Mouse (Mus musculus) G1E-ER4 (cell line): ENCODE data around the gene Axin2. TPM values are rescaled to one million over a fixed set of nuclear protein-coding genes. Genes with fewer than 3 reads are reported as not detected.

Experiments
- GATA1 ChIP-seq: IDR thresholded peaks from one replicate; pipeline ENCODE4 v1.8.0; 2012; ENCODE audit warnings: low read length, inconsistent platforms
- polyA plus RNA-seq: library from polyadenylated mRNA; stranded (reverse); fragments of >175 nt; gene quantifications from 2 replicates; pipeline ENCODE4 v1.2.3, GENCODE M21; 2012

Axin2 gene
- polyA plus RNA-seq, 1 experiment, result not detected

- no peak for TF ChIP-seq GATA1
These were observed 2.5 kb downstream of the Axin2 start for GRCm38 (mm10) chr11:108922511-108923187.

- no peak for TF ChIP-seq GATA1
These were observed 3.0 kb downstream of the Axin2 start for GRCm38 (mm10) chr11:108923188-108923575.

DNA sequence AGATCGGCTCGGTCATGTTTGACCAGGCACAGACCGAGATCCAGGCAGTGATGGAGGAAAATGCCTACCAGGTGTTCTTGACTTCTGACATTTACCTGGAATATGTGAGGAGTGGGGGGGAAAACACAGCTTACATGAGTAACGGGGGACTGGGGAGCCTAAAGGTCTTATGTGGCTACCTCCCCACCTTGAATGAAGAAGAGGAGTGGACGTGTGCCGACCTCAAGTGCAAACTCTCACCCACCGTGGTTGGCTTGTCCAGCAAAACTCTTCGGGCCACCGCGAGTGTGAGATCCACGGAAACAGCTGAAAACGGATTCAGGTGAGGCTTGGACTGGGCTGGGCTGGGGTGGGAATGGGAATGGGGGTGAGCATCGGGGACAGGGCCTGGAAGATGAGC, 3.6 kb downstream of the Axin2 start:
- no peak for TF ChIP-seq GATA1

DNA sequence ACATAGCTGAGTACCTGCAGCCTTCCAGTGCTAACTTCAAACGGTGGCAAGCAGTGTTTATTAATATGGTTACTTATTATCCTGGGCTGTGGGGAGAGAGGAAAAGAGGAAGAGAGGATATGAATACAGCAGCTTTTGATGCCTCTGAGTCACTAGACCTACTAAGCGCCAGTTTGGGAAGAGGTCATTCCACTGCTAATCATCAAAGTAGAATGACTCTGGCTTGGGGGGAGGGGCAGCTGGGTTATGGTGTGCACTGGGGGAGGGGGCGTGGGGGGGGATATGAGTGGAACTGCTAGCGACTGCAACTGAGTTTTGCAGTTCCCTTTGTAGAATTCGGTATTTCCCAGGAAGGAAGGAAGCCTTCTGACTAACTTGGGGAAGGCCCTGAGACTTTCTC, 4.2 kb downstream of the Axin2 start:
- no peak for TF ChIP-seq GATA1

GRCm38 (mm10) chr11:108925202-108925601, 5.1 kb downstream of the Axin2 start:
- TF ChIP-seq GATA1, result no peak

DNA sequence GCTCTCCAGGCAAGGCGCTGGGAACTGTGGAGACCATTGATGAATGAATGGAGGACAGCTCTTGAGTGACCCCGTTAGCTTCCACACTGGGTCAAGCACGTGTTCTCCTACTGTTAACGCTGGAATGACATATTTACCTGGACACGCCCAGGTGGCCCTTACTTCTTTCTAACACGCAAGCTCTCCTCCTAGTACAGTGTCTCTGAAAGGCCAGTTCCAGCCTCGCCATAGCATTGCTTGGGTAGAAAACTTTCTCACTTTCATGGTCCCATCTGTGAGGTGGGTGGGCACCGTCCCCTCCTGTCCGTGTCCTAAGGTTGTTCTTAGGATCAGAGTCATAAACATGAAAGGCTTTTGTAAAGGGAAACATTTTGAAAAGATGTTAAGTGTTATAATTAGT, 5.7 kb downstream of the Axin2 start:
- no peak for TF ChIP-seq GATA1

- TF ChIP-seq GATA1, result no peak
These were observed 6.4 kb downstream of the Axin2 start for GRCm38 (mm10) chr11:108926345-108927092.

DNA sequence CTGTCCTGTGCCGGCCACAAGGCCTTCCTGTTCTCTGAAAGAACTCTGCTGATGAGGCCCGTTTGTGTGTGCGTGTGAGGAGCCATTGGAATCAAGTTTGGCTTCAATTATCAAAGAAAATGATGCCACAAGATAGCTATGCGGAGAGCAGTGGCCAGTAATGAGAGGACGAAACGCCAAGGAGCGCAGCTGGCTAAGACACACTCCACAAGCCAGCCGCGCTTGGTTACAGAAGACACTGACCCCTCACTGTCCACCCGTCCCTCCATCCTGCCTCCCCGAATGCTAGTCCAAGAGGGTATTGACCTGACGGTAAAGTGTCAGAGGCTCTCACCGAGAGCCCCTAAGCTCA, 6.9 kb downstream of the Axin2 start:
- TF ChIP-seq GATA1, result no peak

DNA sequence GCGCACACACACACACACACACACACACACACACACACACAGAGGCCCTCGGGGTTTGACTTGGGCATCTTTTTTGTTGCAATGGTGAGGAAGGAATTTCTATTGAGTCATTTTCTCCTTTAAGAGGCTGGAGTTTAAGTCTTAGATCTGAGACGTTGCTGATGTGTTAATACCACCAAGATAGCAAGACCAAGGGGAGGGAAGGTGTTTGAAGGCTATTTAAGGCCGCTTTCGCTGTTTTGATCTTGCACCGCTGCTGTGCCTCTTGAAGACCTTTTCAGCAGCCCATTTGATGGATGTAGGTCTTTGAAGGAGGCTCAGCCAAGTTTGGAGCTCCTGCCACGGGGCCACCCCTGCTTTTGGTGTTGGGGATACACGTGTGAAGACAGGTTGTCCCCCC, 7.9 kb downstream of the Axin2 start:
- no peak for TF ChIP-seq GATA1

- no peak for TF ChIP-seq GATA1
These were observed 8.6 kb downstream of the Axin2 start for GRCm38 (mm10) chr11:108928752-108929151.

DNA sequence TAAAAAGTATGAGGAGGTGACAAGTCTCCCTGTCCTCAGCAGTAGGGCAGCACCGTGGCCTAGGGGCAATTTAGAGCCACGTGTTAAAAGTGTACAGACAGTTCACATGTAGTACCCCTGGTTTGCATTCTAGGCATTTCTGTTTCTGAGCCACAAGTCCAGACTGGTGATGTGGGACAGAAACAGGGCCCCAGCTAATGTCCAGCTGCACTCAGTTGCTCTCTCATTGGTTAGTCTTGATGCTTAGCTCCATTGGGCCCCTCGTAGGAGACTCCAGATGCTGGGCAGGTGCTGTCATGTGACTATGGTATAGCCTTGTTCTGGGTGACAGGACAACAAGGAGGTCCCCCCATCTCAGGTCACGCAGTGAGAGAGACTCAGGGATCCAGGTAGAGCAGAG, 9.0 kb downstream of the Axin2 start:
- no peak for TF ChIP-seq GATA1

- no peak for TF ChIP-seq GATA1
These were observed 9.6 kb downstream of the Axin2 start for GRCm38 (mm10) chr11:108929700-108930099.

- no peak for TF ChIP-seq GATA1
These were observed 10.5 kb downstream of the Axin2 start for GRCm38 (mm10) chr11:108930612-108931011.

- no peak for TF ChIP-seq GATA1
These were observed 13.7 kb downstream of the Axin2 start for GRCm38 (mm10) chr11:108933835-108934234.

- TF ChIP-seq GATA1, result no peak
These were observed 15.1 kb downstream of the Axin2 start for GRCm38 (mm10) chr11:108935128-108935868.

DNA sequence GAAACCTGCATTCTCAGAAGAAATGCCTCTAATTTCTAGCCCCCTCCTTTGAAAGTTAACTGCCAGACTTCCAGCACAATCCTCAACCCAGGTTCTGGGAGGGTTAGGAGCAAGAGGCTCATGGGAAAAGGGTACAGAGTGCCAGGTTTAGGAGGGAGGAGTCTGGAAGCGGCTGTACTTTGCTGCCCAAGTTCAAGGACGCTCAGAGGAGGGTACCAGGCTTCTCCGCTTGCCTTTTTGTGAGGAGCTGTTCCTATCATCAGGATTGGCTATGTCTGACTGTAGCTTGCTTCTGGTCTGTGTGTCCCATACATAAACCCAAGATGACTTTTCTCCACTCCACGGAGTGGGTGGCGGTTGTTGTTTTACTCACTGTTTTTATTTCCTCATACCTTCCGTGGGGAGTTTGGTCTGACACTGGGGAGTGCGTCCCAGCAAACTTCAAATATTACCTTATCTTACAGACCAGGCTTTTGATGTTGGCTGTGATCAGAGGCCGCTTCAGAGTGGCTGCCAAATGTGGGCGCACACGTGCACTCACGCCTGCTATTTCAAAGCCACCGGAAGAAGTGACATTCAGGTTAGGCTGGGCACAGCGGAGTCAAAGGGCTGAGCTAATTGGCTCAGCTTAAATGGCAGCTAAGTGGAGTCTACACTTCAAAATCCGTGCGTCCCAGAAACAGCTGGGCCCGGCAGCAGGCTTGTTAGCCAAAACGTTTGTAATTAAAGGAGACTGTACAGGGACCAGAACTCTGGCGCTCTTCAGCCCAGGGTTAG, 16.1 kb downstream of the Axin2 start:
- TF ChIP-seq GATA1, result no peak
